Mouse (Mus musculus) cerebellum, adult (tissue): ENCODE data around the gene Pold2.

Source experiments
- ATAC-seq: cut with Nextera tagmentation; 2 replicates; pipeline ENCODE4 v1.9.2; 2017; ENCODE audit warnings: mild to moderate bottlenecking, moderate library complexity, mixed read lengths; ENCODE audit not compliant: insufficient number of reproducible peaks, low FRiP score, low TSS enrichment

Gene Pold2

GRCm38 (mm10) chr11:5861678-5862393 is 16.3 kb downstream of the Pold2 start, which contains the start of gene Aebp1:
Gene Aebp1, plus strand, starts transcription at chr11:5861947.
- ATAC-seq = no peak

- no peak for ATAC-seq
Observed at GRCm38 (mm10) chr11:5860639-5861038, 17.5 kb downstream of the Pold2 start.

GRCm38 (mm10) chr11:5859883-5860550 is 18.1 kb downstream of the Pold2 start:
- ATAC-seq = no peak

- ATAC-seq = no peak
Observed at GRCm38 (mm10) chr11:5858723-5859122, 19.4 kb downstream of the Pold2 start.

- no peak for ATAC-seq
Observed at GRCm38 (mm10) chr11:5856479-5857130, 21.5 kb downstream of the Pold2 start.

- no peak for ATAC-seq
Observed at GRCm38 (mm10) chr11:5855902-5856301, 22.2 kb downstream of the Pold2 start.

GRCm38 (mm10) chr11:5855481-5855880 is 22.6 kb downstream of the Pold2 start:
- ATAC-seq = no peak

- no peak for ATAC-seq
Observed at GRCm38 (mm10) chr11:5852314-5852713, 25.8 kb downstream of the Pold2 start.

GRCm38 (mm10) chr11:5851021-5851736 is 26.9 kb downstream of the Pold2 start:
- ATAC-seq = no peak

- ATAC-seq = no peak
Observed at GRCm38 (mm10) chr11:5850452-5850851, 27.6 kb downstream of the Pold2 start.

- ATAC-seq = no peak
Observed at GRCm38 (mm10) chr11:5849316-5849715, 28.8 kb downstream of the Pold2 start.

- no peak for ATAC-seq
Observed at GRCm38 (mm10) chr11:5848741-5849140, 29.4 kb downstream of the Pold2 start.

GRCm38 (mm10) chr11:5846639-5847345 is 31.3 kb downstream of the Pold2 start:
- no peak for ATAC-seq

- ATAC-seq = no peak
Observed at GRCm38 (mm10) chr11:5843131-5843530, 35.0 kb downstream of the Pold2 start.

GRCm38 (mm10) chr11:5841751-5842150 is 36.3 kb downstream of the Pold2 start:
- ATAC-seq = no peak

GRCm38 (mm10) chr11:5840346-5840745 is 37.7 kb downstream of the Pold2 start:
- no peak for ATAC-seq

- ATAC-seq = peak; percentile 91
Observed at GRCm38 (mm10) chr11:5837251-5838246, 40.5 kb downstream of the Pold2 start, which contains the start of gene Polm. Gene Polm, minus strand, starts transcription at chr11:5838016.

- ATAC-seq = no peak
Observed at GRCm38 (mm10) chr11:5836126-5836525, 42.0 kb downstream of the Pold2 start.

GRCm38 (mm10) chr11:5835057-5835456 is 43.0 kb downstream of the Pold2 start:
- ATAC-seq = no peak
